Mouse (Mus musculus): Measurements from ENCODE around the gene Fgf9.

Gene Fgf9

GRCm38 (mm10) chr14:58091321-58091720, 21.0 kb downstream of the Fgf9 start:
- peak; percentile 26 for DNase-seq

DNA sequence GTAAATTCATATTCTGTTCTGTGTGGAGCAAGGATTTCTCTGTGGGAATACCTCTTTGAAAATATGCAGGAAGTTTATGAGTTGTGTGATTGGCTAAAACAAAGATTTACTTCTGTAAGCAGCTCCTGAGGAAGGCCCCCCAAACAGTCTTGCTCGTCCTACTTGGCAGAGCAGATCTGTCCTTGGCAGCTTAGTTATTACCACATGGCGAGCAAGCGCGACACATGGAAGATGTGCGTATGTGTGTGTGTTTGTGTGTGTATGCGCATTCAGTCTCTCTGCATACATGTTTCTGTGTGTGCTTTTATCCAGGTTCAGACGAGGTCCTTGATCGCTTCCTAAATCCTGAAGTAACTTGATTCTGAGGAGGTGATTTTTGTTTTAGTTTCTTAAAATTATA, 29.3 kb downstream of the Fgf9 start:
- no peak for DNase-seq

DNA sequence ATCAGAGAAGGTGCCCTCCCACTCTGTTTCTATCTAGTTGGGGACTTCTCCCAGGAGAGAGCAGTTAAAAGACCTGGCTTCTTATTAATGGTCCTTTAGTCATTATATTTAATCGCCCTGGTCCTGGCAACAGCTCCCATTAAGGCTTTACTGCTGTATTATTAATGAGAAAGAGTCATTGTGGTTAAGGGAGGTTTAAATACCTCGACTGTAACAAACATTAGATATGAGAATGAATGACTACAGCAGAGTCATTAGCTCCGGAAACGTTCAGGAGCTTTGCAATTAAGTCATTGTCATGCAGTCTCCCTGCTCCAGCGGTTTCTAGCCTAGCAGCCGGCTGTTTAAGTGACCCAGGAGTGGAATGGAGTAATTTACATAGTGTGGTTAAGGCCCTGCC, 31.0 kb downstream of the Fgf9 start:
- DNase-seq, result no peak

GRCm38 (mm10) chr14:58104266-58104665, 33.9 kb downstream of the Fgf9 start:
- DNase-seq, result no peak

DNA sequence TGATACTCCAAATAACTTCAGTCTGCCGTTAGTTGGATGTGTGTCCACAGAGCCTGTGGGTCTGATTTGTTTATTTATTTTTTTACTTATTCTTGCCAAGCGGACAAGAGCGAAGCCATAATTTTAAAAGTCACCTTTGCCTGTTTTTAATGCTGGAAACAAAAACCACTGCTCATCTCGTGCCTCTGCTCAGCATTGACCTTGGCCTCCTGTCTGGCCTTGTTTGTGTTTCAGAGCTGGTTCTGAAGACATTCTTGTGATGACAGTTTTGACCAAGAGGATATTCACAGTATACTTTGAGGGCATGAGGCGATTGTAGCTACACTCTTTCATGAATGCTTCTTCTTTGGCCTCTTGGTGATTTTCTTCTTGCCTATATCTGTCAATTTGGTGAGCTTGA, 35.2 kb downstream of the Fgf9 start:
- DNase-seq, result no peak

- no peak for DNase-seq
These were observed 39.3 kb downstream of the Fgf9 start for GRCm38 (mm10) chr14:58109601-58110000.

- no peak for DNase-seq
These were observed 41.2 kb downstream of the Fgf9 start for GRCm38 (mm10) chr14:58111562-58111961.

DNA sequence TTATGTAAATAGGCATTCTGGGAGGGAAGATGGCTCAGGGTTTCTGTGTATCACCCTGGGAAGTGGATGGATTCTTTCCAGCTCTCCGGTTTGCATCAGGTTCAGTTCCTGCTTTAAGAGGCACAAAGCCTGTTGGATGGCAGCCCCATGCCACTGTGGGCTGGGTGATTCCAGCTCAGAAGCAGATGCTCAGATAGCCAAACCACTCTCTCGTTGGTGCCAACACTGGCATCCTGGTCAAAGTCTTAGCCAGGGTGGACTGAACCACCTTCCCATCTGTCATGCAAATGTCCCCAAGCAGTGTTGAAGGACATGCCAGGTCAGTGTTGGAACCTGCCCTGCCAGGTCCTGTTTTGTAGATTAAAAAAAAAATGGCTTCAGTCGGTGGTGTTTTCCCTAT, 42.0 kb downstream of the Fgf9 start:
- DNase-seq, result peak; percentile 8

- peak; percentile 50 for DNase-seq
These were observed 42.8 kb downstream of the Fgf9 start for GRCm38 (mm10) chr14:58113180-58113579.

- DNase-seq, result no peak
These were observed 43.8 kb downstream of the Fgf9 start for GRCm38 (mm10) chr14:58114146-58114545.

DNA sequence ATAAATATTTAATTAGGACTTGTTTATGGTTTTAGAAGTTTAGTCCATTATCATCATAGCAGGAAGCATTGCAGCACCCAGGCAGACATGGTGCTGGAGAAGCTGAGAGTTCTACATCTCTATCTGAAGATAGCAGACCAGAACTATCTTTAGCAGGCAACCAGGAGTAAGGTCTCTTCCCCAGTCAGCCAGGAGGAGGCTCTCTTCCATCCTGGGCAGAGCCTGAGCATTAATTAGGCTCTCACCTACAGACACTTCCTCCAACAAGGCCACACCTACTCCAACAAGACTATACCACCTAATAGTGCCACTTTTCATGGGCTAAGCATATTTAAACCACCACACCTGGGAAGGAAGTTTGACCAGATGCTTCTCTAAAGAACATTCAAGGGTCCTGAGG, 54.3 kb downstream of the Fgf9 start:
- DNase-seq, result no peak

GRCm38 (mm10) chr14:58126508-58126907, 56.2 kb downstream of the Fgf9 start:
- DNase-seq, result no peak

GRCm38 (mm10) chr14:58139506-58140055, 69.2 kb downstream of the Fgf9 start:
- DNase-seq, result no peak

- peak; percentile 56 for DNase-seq
These were observed 79.5 kb downstream of the Fgf9 start for GRCm38 (mm10) chr14:58149637-58150470.

- no peak for DNase-seq
These were observed 80.1 kb downstream of the Fgf9 start for GRCm38 (mm10) chr14:58150471-58150855.

DNA sequence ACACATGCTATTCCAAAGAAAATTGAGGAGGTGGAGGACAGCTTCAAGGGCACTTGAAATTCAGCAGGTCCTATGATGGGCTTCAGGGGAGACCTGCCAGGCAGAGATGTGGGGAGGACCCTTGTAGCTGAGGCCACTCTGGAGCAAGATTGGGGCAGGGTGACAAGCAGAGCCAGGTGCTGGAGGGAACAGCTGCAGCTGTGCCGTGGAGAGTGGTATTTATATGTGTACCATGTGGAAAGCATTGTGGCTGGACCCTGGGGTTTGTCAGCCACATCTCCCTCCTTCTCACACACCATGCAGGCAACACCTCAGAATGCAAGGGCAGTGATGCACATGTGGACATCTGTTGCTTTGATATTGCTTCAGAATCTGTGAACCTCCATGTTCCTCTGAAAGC, 81.8 kb downstream of the Fgf9 start:
- no peak for DNase-seq

DNA sequence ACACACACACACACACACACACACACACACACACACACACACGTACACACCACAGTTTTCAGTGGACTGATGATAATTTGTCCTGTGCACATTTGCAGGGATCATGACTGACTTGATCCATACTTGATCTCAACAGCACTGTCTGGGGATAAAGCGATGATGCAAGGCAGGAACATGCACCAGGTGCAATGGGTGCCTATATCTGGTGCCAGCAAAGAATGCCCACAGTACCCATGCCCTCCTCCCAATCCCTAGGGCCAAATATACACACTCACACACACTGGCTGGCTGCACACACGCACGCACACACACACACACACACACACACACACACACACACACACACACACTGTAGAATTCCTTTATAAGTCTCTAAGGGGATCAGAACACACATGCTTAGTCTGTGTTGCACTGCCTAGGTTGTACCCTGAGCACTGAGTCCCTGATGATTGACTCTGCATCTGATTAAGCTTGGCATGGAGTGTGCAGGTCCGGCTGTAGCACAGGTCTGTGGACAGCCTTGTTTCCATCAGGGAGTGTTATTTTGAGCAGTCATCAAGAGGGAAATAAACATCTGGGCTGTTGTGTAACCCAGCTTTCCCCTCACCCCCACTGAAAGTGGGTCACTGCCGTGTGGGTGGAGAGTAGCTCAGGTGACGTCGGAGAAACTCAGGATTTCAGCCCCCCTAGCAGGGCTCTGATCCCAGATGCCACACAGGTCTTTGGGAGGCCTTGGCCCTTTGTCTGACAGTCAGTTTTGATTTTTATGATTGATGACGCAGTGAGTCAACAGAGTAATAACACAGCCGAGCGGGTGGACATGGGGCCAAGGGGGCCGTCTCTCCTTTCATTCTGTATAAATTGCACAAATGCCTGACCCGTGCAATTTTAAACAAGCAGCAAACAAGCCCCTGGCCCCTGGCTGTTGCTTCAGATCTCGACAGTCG, 83.4 kb downstream of the Fgf9 start:
- peak; percentile 18 for DNase-seq

DNA sequence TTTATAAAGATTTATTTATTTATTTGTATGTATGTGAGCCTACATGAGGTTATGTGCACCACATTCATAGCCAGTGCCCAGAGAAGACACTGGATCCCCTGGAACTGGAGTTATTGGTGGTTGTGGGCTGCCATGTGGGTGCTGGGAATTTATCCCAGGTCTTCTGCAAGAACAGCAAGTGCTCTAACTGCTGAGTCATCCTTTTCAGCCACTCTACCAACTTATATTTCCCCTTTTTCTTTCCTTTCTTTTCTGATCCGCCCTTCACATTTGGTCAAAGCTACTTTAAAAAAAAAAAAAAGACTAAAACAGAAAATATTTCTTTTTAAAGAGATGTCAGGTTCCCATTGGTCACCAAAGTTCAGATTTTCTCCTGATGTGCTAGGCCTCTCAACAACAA, 90.3 kb downstream of the Fgf9 start:
- DNase-seq, result no peak

Data from kidney, postnatal 10 days (tissue).